Mouse (Mus musculus): ENCODE measurements around the gene Kbtbd6.
"Not testable (repeated sequence)": the region's sequence is repeated elsewhere in the genome, so short reads cannot be mapped to it uniquely, and the experiment has no call there.

Gene Kbtbd6

DNA sequence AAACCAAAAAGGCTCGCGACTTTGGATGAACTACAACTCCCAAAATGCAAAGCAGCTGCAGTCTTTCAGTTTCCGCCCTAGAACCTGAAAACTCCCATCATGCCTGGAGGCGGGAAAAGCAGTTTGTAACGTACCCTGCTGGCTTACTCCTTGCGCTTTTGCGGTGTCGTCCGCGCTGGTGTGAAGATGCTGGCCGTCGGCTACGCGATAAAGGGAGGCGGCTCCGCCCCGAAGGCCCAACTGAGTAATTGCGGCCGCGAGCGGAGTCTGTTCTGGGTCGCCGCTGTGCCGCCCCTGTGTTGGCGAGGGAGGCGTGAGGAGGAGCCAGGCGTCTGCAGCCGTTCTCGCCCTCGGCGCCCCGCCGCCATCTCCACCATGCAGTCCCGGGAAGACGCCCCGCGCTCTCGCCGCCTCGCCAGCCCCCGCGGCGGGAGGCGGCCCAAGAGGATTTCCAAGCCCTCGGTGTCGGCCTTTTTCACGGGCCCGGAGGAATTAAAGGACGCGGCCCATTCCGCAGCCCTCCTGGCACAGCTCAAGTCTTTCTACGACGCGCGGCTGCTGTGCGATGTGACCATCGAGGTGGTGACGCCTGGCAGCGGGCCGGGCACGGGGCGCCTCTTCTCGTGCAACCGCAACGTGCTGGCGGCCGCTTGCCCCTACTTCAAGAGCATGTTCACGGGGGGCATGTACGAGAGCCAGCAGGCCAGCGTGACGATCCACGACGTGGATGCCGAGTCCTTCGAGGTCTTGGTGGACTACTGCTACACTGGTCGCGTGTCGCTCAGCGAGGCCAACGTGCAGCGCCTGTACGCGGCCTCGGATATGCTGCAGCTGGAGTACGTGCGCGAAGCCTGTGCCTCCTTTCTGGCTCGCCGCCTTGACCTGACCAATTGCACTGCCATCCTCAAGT lies at the start of gene Kbtbd6:
Gene Kbtbd6, plus strand, starts transcription at position 155 of the 910 bp plus-strand sequence.
- not testable (repeated sequence) for DNase-seq (ENCODE audit: low spot score)

DNA sequence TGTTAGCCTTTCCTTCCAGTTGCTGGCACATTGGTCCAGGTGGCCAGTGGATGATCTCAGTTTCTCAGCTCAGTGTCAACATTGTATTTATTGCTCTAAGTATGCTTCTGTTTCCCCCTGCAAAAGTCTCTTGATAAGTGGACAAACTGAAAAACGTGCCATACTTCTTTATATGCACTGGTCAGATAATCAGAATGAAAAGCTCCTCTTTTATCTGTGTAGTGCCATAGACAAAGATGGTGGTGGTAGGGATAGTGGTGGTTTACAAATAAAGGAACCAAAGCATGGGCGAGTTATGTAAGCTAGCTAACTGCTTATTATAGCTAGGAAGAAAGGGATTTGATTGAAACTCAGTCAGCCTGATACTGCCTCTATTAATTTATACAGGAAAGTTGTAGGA lies 44.0 kb upstream of the Kbtbd6 start:
- DNase-seq (ENCODE audit: low spot score) = no peak

DNA sequence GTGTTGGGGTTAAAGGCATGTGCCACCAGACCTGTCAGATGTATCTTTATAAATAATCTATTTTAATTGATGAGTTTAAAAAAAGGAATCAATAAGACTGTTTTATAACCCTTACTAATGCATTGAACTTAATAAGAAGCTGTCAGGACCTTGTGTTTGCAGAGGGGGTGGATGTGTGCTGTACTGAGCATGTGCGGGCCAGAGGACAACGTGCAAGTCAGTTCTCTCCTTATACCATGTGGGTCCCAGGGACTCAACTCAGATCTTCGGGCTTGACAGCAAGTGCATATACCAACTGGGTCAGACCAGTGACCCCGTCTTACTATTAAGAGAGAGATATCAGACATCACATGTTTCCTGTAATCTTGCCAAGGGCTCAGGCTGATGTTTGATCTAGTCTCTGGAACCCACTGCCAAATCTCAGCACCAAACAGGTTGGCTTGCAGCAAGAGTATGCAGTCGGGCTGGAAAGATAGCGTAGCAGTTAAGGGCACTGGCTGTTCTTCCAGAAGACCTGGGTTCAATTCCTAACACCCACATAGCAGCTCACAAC lies 42.3 kb upstream of the Kbtbd6 start:
- no peak for DNase-seq (ENCODE audit: low spot score)

DNA sequence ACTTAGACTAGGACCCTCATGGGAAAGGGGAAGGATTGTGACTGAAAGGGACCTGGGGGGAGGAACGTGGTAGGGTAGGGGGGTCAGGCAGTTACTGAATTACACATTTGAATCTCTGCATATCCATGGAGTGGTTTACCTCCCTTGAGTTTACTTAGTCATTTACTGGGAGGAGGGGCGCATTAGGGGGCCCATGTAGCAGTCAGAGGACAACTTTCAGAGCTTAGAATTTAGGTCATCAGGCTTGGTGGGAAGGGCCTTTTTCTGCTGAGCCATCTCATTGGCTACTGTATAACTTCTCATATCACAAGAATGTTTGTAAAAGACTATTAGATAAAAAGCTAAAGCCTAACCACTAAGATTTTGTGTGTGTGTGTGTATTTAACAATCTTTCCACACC lies 41.0 kb upstream of the Kbtbd6 start:
- no peak for DNase-seq (ENCODE audit: low spot score)

DNA sequence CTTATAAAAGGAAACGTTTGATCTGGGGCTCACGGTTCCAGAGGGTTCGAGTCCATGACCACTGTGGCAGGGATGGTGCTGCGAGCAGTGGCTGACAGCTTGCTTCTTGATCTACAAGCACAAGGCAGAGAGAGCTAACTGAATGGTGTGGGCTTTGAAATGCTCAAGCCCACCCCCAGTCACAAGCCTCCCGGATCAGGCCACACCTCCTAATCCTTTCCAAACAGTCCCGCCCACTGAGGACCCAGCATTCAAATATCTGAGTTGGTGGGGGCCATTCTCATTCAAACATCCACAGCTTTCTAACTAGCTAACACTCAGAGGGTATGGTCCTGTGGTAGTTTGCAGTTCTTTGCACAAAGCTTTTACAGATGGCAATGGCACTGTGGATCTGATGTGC lies 38.5 kb upstream of the Kbtbd6 start:
- no peak for DNase-seq (ENCODE audit: low spot score)

DNA sequence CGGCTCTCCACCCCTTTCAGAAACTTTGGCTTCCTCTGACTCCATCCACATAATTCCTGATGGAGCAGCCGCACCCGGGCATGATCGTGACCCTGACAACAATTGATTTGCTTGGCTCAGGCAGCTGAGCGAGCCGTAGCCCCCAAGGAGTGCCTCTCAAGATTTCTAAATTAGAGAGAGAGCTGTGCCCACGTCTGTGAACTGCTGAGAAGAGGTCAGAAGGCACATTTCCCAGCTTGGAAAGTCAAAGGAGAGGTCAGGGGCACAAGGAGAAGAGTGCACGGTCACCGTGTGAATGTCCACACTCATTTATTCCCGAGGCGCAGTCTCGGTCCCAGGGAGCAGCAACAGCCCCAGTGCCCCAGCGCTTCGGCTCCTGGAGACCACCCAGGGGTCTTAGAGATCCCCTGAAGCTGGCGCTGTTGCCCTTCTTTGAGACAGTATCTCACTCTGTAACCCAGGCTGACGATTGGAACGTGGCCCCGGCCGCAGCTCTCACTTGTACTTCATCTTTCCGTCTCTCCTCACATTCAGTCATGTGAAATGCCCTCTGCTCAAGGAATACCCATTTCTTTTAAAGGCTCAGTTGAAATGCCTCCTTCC lies 31.5 kb upstream of the Kbtbd6 start:
- no peak for DNase-seq (ENCODE audit: low spot score)

DNA sequence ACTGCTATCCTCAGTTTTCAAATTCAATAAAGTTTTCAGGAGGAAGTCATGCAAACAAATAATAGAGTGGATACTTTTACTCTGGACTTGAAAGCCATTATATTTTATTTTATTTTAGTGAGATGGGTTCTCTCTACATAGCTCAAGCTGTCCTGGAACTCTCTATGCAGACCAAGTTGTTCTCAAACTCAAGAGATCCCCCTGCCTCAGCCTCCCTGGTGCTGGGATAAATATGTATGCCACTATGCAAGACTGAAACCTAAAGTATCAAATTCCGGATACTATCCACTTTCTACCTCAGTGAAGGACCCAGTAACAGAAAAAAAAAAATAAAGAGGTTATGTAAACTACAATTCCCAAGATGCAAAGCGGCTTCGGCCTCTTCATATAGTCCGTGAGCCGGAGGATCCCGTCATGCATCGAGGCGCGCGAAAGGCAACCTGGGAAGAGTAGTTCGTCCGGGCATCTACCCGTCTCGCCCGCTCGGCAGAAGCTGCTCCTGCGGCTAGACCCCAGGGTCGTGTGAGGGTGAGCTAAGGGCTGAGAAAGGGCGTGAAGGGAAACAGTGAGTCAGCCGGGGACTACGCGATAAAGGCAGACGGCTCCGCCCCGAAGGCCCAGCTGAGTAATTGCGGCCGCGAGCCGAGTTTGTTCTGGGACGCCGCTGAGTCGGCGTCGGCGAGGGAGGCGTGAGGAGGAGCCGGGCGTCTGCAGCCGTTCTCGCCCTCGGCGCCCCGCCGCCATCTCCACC lies 25.5 kb upstream of the Kbtbd6 start, which contains the start of gene Kbtbd7:
Gene Kbtbd7, plus strand, starts transcription at position 533 of the 751 bp plus-strand sequence.
- DNase-seq (ENCODE audit: low spot score) = peak; percentile 80

DNA sequence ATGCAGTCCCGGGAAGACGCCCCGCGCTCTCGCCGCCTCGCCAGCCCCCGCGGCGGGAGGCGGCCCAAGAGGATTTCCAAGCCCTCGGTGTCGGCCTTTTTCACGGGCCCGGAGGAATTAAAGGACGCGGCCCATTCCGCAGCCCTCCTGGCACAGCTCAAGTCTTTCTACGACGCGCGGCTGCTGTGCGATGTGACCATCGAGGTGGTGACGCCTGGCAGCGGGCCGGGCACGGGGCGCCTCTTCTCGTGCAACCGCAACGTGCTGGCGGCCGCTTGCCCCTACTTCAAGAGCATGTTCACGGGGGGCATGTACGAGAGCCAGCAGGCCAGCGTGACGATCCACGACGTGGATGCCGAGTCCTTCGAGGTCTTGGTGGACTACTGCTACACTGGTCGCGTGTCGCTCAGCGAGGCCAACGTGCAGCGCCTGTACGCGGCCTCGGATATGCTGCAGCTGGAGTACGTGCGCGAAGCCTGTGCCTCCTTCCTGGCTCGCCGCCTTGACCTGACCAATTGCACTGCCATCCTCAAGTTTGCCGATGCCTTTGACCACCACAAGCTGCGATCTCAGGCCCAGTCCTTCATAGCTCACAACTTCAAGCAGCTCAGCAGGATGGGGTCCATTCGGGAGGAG lies 24.8 kb upstream of the Kbtbd6 start:
- not testable (repeated sequence) for DNase-seq (ENCODE audit: low spot score)

DNA sequence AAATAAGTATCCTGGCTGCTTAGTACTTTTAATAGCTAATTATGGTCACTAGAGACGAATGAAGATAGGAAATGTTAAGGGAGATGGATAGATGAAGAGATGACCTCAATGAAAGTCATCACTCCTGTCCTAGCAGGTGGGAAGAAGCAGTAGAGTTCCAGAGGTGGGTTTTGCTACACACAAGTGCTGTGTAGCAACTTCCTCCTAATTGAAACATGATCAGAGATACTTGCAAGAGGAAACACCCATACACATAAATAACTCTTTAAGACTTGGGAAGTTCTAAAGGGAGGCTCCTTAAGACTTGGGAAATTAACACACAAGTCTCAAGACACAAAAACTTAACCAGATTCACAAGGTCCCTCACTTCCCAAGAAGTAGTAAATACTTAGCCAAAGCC lies 17.6 kb upstream of the Kbtbd6 start:
- no peak for DNase-seq (ENCODE audit: low spot score)

DNA sequence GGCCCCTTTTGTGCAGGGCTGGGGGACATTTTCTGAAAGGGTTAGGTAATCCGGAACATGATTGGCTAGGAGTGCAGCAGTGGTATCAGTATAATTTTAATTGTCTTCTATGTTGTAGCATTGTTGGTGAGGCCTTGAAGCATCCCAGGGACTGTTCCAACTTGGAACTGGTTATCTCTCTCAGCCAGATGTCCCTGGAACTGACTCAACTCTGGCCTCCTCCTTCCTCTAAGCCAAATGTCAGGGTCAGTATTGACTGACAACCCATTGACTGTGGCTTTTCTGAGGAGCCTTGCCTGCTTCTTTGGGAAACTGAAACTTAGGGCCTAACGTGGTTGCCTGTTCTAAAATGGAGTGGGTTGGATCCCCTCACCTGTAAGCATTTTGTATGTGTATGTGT lies 11.0 kb upstream of the Kbtbd6 start:
- no peak for DNase-seq (ENCODE audit: low spot score)

DNA sequence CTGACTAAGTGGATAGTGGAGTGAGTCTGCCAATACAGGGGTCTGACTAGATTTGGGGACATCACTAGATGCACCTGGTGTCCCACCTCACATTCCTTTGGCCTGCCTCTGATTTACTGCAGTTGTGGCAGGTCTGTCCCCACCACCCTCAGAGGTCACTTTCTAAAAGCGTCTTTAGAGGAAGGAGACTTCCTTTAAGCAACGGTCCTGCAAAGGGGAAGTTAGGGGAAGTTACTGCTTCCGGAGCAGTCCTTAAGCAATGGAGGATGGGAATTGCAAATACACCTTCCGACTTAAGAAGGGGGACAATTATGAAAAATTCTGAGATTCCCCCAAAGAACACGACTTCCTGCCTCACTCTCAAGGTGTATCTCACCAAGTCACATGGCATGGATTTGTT lies 10.2 kb upstream of the Kbtbd6 start:
- DNase-seq (ENCODE audit: low spot score) = no peak

DNA sequence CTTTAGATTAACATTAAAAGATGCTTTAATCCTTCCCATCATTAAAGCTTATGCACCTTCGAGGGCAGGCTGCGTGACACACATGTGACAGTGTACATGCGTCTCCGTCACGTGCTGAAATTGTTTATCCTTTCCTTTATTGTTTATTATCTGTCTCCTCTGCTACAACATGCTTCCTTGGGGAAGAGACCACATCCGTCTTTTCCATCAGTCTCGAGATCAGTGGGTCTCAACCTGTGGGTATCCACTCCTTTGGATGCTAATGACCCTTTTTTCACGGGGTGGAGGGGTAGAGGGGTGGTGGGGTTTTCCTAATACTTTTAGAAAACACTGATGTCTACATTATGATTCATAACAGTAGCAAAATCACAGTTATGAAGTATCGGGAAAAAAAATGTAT lies 7.0 kb upstream of the Kbtbd6 start:
- DNase-seq (ENCODE audit: low spot score) = no peak

DNA sequence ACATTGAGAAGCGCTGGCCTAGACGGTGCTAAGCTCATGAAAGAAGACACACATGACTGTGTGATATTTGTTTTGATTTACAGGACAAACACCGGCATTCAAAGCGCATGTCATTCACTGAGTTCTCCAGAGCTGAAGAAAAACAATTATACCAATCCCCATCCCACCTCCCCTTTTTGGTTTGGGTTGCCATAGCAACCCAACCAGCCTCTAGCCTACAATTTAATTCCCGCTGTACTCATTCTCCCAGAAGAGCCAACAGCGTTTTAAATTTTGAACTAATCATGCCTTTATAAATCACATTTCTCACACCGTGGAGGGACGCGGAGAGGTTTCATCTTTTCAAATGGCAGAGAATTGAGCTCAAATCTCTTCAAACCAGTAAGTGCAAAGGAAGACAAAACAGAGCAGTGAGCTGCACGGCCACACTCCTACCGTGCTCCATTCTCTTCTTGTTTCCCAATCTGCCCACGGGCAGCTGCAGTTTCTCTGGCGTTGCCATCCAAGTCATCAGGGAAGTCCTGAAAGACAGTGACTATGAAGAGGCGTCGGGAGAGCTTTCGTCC lies 6.5 kb upstream of the Kbtbd6 start:
- DNase-seq (ENCODE audit: low spot score) = peak; percentile 43

DNA sequence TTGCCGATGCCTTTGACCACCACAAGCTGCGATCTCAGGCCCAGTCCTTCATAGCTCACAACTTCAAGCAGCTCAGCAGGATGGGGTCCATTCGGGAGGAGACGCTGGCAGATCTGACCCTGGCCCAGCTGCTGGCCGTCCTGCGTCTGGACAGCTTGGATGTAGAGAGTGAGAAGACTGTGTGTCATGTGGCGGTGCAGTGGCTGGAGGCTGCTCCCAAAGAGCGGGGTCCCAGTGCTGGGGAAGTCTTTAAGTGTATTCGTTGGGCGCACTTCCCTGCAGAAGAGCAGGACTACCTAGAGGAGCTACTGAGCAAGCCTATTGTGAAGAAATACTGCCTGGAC lies 928 bp downstream of the Kbtbd6 start:
- not testable (repeated sequence) for DNase-seq (ENCODE audit: low spot score)

DNA sequence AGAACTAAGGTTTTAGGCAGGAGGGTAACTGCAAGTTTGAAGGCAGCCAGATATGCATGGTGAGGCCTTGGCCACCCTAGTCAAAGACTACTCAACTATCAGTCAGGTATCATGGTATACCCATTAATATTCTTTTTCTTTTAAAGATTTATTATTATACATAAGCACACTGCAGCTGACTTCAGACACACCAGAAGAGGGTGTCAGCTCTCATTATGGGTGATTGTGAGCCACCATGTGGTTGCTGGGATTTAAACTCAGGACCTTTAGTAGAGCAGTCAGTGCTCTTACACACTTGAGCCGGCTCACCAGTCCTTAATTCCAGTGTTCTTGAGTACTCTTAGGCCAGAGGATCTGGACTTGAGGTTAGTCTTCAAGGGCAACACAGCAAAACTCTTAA lies 8.8 kb downstream of the Kbtbd6 start:
- no peak for DNase-seq (ENCODE audit: low spot score)

DNA sequence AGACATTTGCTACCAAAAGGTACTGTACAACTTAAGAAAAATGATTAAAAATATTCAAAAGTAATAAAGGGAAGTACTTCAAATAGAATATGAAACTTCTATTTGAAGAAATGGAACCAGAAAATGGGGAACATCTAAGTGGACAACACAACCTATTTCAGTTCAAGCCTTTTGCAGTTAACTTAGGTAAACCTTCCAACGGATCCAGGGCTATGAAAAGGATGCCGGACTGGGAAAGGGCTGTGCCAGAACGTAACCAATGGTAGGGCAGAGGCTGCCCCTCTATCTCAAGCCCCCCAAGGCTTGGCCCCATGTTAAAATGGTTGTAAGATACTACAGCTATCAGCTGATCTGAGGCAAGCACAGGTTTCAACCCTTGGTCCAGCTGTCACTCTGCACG lies 9.4 kb downstream of the Kbtbd6 start:
- DNase-seq (ENCODE audit: low spot score) = no peak

DNA sequence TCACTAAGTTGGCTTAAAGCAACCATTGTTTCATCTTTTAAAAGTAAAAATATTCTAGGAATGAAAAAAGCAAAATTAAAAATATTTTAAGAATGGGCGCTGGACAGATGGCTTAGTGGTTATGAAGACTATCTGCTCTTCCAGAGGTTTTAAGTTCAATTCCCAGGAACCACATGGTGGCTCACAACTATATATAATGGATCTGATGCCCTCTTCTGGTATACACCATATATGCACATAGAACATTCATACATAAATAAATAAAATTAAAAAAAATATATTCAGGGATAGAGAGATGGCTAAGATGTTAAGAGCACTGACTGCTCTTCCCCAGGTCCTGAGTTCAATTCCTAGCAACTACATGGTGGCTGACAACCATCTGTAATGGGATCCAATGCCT lies 14.0 kb downstream of the Kbtbd6 start:
- DNase-seq (ENCODE audit: low spot score) = no peak

DNA sequence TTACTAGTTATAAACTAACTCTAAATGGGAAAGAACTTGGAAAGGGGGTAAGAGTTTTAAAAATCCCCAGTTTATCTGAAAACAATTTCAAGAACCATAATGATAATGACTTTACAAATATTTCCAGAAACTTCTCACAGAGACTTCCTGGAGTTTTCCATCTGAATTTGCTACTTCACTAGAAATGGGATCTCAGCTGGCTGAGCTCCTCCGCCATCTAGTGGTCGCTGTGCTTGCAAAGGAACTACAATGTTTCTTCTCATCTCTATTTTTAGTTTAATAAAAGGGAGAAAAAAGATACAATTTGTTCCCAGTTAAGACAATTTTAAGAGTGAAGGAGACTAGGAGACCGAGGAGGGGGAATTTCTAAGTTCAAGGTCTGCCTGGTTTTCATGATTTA lies 16.0 kb downstream of the Kbtbd6 start:
- peak; percentile 47 for DNase-seq (ENCODE audit: low spot score)

DNA sequence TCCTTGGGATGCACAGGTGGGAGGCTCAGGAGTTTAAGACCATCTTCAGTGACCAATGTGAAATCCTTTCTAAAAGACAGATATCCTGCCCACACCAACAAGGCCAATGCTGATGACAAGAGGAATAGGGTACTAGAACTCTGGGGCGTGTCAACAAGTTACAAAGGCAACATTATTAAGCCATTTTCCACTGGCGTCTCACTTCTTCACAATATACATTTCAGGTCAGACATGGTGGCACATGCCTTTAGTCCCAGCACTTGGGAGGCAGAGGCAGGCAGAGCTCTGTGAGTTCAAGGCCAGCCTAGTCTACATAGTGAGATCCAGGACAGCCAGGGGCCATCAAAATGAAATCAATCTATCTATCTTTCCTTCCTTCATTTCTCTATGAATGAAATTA lies 21.7 kb downstream of the Kbtbd6 start:
- DNase-seq (ENCODE audit: low spot score) = no peak

DNA sequence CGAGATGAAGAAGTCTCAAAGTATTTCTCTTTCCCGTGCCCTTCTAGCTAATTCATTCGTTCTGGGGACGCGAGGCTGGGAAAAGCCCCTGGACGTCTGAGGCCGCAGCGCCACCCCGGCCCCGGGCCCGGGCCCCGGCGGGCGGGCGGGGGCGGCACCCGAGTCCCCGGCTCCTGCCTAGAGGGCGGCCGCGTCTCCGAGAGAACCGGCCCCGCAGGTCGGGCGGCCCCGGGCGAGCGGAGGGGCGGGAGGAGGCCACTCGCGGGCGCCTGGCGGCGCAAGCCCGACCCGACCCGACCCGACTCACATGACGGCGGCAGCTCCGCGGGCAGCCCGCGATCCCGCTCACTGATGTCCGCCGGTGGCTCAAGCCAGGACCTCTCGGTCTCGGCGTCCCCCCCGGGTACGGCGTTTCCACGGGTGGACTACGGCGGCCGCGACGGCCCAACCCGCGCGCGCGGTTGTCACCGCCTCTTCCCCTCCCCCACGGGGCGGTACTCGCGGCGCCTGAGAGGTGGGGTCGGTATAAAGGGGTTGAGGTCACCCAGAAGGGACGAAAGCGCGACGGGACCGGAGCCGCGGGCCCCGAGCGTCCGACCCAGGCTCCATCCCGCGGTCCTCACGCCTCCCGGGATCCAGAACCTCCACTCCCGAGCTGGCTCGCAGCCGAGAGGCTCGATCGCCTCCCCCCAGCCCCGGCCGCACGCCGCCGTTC lies 29.1 kb downstream of the Kbtbd6 start, which contains the start of gene Elf1:
Gene Elf1, plus strand, starts transcription at position 571 of the 715 bp plus-strand sequence.
- peak; percentile 90 for DNase-seq (ENCODE audit: low spot score)

Measured in MN1 (cell line).